Mouse (Mus musculus) lung, adult 2 months (tissue): ENCODE results near the gene Pcx. TPM values are rescaled to one million over a fixed set of nuclear protein-coding genes. Genes with fewer than 3 reads are reported as not detected.

Experiments used
- DNase-seq: peaks from one replicate; pipeline ENCODE4 v3.0.0; 2022
- H3K4me1 ChIP-seq: fragments of 200-500 bp; 2 replicates; pipeline ENCODE4 v1.6.1; 2011; ENCODE audit warnings: low read length; ENCODE audit not compliant: control insufficient read depth, insufficient read depth
- H3K4me3 ChIP-seq: fragments of 200-500 bp; replicated peaks from 2 replicates; pipeline ENCODE3; 2011; ENCODE audit warnings: low read depth, mild to moderate bottlenecking, control low read depth, low read length; ENCODE audit errors: extremely low read depth
- CTCF ChIP-seq: fragments of 200-500 bp; IDR thresholded peaks from 2 replicates; pipeline ENCODE4 v1.5.1; 2011; ENCODE audit warnings: mild to moderate bottlenecking, low read length, control low read depth; ENCODE audit not compliant: insufficient read depth
- POLR2A ChIP-seq: fragments of 200-500 bp; IDR thresholded peaks from 2 replicates; pipeline ENCODE4 v1.6.1; 2011; ENCODE audit warnings: low read depth, mild to moderate bottlenecking, control low read depth, low read length, borderline replicate concordance; ENCODE audit errors: extremely low read depth
- WGBS: fragments of 180-500 bp; shearing (Covaris S2); methylation state at CpG from one replicate; pipeline ENCODE4 v1.1.7; 2018; 5-methylcytosine and 5-hydroxymethylcytosine counted together
- polyA plus RNA-seq: library from polyadenylated mRNA; depleted of rRNA; stranded (reverse); fragments of >200 nt; gene quantifications from 2 replicates; pipeline ENCODE4 v1.2.3, GENCODE M21; 2012; rRNA removed

The Pcx gene
- polyA plus RNA-seq: 52.7 and 62.6 TPM in 2 replicates

- Histone ChIP-seq H3K4me3 (peak within 1 kb of the TSS; percentile 85), H3K4me1 (peaks cover 4% of the 10 kb centered on the region)
- under 1% methylated on average over 82 of the region's 82 CpGs for WGBS
- DNase-seq: peak; percentile 99
- TF ChIP-seq CTCF (no peak), POLR2A (peak; percentile 83)
These were observed at the start of gene Pcx for GRCm38 (mm10) chr19:4509986-4510963. TSS of gene Pcx (plus strand) at chr19:4510472.

DNA sequence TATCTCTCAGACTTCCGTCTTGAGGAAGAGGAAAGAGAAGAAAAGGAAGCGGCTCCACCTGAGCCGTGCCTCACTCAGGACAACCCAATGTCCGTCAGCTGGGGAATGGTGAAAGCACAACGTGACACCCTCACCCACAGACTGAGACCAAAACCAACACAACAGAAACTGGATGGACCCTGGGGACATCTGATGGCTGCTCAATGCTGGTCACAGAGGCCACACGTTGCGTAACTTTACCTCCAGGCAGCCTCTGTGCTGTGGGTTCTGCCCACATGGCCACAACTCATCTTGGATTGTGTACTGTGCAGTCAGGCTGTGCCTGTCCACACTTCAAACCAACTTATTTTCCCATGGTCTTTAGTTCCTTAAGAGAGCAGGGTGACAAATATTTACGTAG is 48.3 kb upstream of the Pcx start:
- Histone ChIP-seq H3K4me3 (no peak overlapping the region), H3K4me1 (no peaks in the 10 kb centered on the region)
- no peak for TF ChIP-seq POLR2A
- no peak for TF ChIP-seq CTCF
- 63% methylated on average over 8 of the region's 8 CpGs for WGBS
- no peak for DNase-seq

- no peaks in the 10 kb centered on the region for H3K4me1 ChIP-seq
- TF ChIP-seq POLR2A (no peak), CTCF (no peak)
- H3K4me3 ChIP-seq: no peak overlapping the region
- no peak for DNase-seq
- WGBS: 80% methylated on average over 4 of the region's 4 CpGs
These were observed 45.6 kb upstream of the Pcx start for GRCm38 (mm10) chr19:4464666-4465065.

- Histone ChIP-seq H3K4me3 (no peak overlapping the region), H3K4me1 (no peaks in the 10 kb centered on the region)
- WGBS: 42% methylated on average over 5 of the region's 5 CpGs
- no peak for DNase-seq
- TF ChIP-seq CTCF: 0 out of 2 replicates have a peak, but pooled peaks have one; percentile 30
- no peak for TF ChIP-seq POLR2A
These were observed 41.9 kb upstream of the Pcx start for GRCm38 (mm10) chr19:4468363-4468762.

DNA sequence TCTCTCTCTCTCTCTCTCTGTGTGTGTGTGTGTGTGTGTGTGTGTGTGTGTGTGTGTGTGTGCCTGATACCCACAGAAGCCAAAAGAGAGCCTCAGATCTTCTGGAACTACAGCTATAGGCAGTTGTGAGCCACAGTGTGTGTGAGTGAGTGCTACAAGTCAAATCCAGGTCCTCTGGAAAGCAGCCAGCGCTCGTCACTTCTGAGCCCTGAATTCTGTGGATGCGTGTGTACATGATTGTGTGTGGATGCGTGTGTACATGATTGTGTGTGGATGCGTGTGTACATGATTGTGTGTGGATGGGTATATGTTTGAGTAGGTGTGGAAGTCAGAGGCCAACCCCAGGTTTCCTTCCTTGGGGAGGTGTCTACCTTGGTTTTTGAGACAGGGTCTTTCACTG is 36.7 kb upstream of the Pcx start:
- WGBS: 85% methylated on average over 5 of the region's 5 CpGs
- Histone ChIP-seq H3K4me1 (peaks cover 4% of the 10 kb centered on the region; the same call in 1 of the 2 replicates), H3K4me3 (no peak overlapping the region)
- TF ChIP-seq CTCF (no peak), POLR2A (no peak)
- no peak for DNase-seq

DNA sequence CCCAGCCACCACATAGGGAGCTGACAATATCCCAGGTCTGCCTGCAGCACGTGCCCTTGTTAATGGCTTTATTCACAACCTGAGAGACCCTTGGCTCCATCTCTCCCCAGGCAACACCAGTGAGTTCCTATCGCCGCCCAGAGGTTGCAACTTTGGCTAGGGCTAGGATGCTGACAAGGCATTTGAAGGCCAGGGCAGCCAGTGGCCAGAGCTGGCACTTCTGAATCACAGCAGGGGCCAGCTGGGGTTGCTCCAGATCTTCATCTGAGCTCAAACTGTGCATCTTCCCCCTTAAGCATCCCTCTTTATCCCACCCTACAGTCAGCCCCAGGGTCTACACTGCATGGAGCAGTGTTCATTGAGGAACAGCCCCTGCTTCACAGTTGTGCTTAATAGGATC is 35.5 kb upstream of the Pcx start:
- WGBS: 74% methylated on average over 3 of the region's 3 CpGs
- H3K4me3 ChIP-seq: no peak overlapping the region
- H3K4me1 ChIP-seq: peaks cover 4% of the 10 kb centered on the region; the same call in 1 of the 2 replicates
- no peak for DNase-seq
- TF ChIP-seq CTCF (no peak), POLR2A (no peak)

- no peak for TF ChIP-seq CTCF
- TF ChIP-seq POLR2A: no peak
- Histone ChIP-seq H3K4me3 (no peak overlapping the region), H3K4me1 (peaks cover 4% of the 10 kb centered on the region; the same call in 1 of the 2 replicates)
- WGBS: 81% methylated on average over 11 of the region's 11 CpGs
- no peak for DNase-seq
These were observed 34.9 kb upstream of the Pcx start for GRCm38 (mm10) chr19:4475224-4475925.

GRCm38 (mm10) chr19:4476601-4477257 is 33.5 kb upstream of the Pcx start:
- Histone ChIP-seq H3K4me1 (peaks cover 4% of the 10 kb centered on the region; the same call in 1 of the 2 replicates), H3K4me3 (no peak overlapping the region)
- whole genome bisulfite sequencing: 1% methylated on average over 70 of the region's 70 CpGs
- DNase-seq: peak; percentile 31
- TF ChIP-seq POLR2A (no peak), CTCF (no peak)
